Mouse (Mus musculus) MEL (cell line): ENCODE results near the gene Gpatch1.

Source experiments
- CHD2 ChIP-seq: IDR thresholded peaks from 2 replicates; pipeline ENCODE4 v1.6.1; 2011; ENCODE audit warnings: low read length, improper control_type of control experiment
- CTCF ChIP-seq, 3 experiments: IDR thresholded peaks in 2 of 3; conservative IDR thresholded peaks in 1 of 3; 2 replicates each; pipeline ENCODE4 v1.5.1; 2011 to 2012; ENCODE audit warnings: low read length in 3 of 3, low read depth in 2 of 3, mild to moderate bottlenecking in 2 of 3, improper control_type of control experiment in 1 of 3, inconsistent platforms in 1 of 3, mixed read lengths in 1 of 3, moderate library complexity in 1 of 3; ENCODE audit not compliant: control insufficient read depth in 1 of 3, insufficient read depth in 1 of 3, poor library complexity in 1 of 3, severe bottlenecking in 1 of 3
- ETS1 ChIP-seq: IDR thresholded peaks from 2 replicates; pipeline ENCODE4 v1.6.1; 2012; ENCODE audit warnings: low read depth, mild to moderate bottlenecking, inconsistent platforms, low read length, improper control_type of control experiment, moderate library complexity
- GABPA ChIP-seq: IDR thresholded peaks from 2 replicates; pipeline ENCODE4 v1.6.1; 2012; ENCODE audit warnings: low read depth, mild to moderate bottlenecking, inconsistent platforms, low read length, improper control_type of control experiment, moderate library complexity
- GATA1 ChIP-seq: IDR thresholded peaks from 2 replicates; pipeline ENCODE4 v1.6.1; 2011; ENCODE audit warnings: low read depth, low read length, improper control_type of control experiment
- HCFC1 ChIP-seq: IDR thresholded peaks from 2 replicates; pipeline ENCODE4 v1.6.1; 2012; ENCODE audit warnings: low read depth, mild to moderate bottlenecking, inconsistent platforms, low read length, improper control_type of control experiment, moderate library complexity
- JUND ChIP-seq: IDR thresholded peaks from 2 replicates; pipeline ENCODE4 v1.6.1; 2011; ENCODE audit warnings: low read depth, mild to moderate bottlenecking, improper control_type of control experiment, low read length
- MYC ChIP-seq: IDR thresholded peaks from 2 replicates; pipeline ENCODE4 v1.6.1; 2011; ENCODE audit warnings: low read depth, mild to moderate bottlenecking, low read length, improper control_type of control experiment, moderate library complexity
- NRF1 ChIP-seq: IDR thresholded peaks from 2 replicates; pipeline ENCODE4 v1.6.1; 2014; ENCODE audit warnings: low read depth, mild to moderate bottlenecking, inconsistent platforms, low read length, improper control_type of control experiment, moderate library complexity; ENCODE audit not compliant: poor library complexity, insufficient read depth, severe bottlenecking
- POLR2A ChIP-seq, 2 experiments: IDR thresholded peaks; 2 replicates each; pipeline ENCODE4 v1.6.1; 2011 to 2012; ENCODE audit warnings: low read length in 2 of 2, mild to moderate bottlenecking in 2 of 2, control low read depth in 1 of 2, improper control_type of control experiment in 1 of 2, low read depth in 1 of 2, moderate library complexity in 1 of 2; ENCODE audit not compliant: control insufficient read depth in 1 of 2, insufficient read depth in 1 of 2, poor library complexity in 1 of 2
- POLR2AphosphoS2 ChIP-seq: IDR thresholded peaks from 2 replicates; pipeline ENCODE4 v1.6.1; 2011; ENCODE audit warnings: low read length, improper control_type of control experiment
- TAL1 ChIP-seq: IDR thresholded peaks from 2 replicates; pipeline ENCODE4 v1.6.1; 2012; ENCODE audit warnings: mild to moderate bottlenecking, inconsistent platforms, low read length, moderate library complexity, mixed read lengths
- ZC3H11A ChIP-seq: IDR thresholded peaks from 2 replicates; pipeline ENCODE4 v1.6.1; 2012; ENCODE audit warnings: low read depth, mild to moderate bottlenecking, inconsistent platforms, low read length, improper control_type of control experiment
- ZNF384 ChIP-seq: IDR thresholded peaks from 2 replicates; pipeline ENCODE4 v1.6.1; 2012; ENCODE audit warnings: low read depth, mild to moderate bottlenecking, inconsistent platforms, low read length, improper control_type of control experiment

- TF ChIP-seq CTCF (IDR thresholded peaks at IDR 0.05 in 2 of 3, conservative IDR thresholded peaks at IDR 0.05 in 1 of 3; ENCODE audit: control insufficient read depth in 1 of 3, insufficient read depth in 1 of 3, low read depth in 2 of 3, low read length in 3 of 3, poor library complexity in 1 of 3, severe bottlenecking in 1 of 3) = no peak
- TF ChIP-seq HCFC1 = no peak
- TF ChIP-seq JUND = no peak
- no peak for TF ChIP-seq POLR2A (IDR thresholded peaks at IDR 0.05; ENCODE audit: control insufficient read depth in 1 of 2, insufficient read depth in 1 of 2, low read depth in 1 of 2, low read length in 2 of 2, poor library complexity in 1 of 2)
- no peak for TF ChIP-seq ZNF384
- no peak for TF ChIP-seq GATA1
- no peak for TF ChIP-seq MYC
- TF ChIP-seq CHD2 = no peak
- no peak for TF ChIP-seq ETS1
- no peak for TF ChIP-seq POLR2AphosphoS2
- no peak for TF ChIP-seq GABPA
- no peak for TF ChIP-seq ZC3H11A
- TF ChIP-seq NRF1 = no peak
- TF ChIP-seq TAL1 = no peak
Measured at GRCm38 (mm10) chr7:35349022-35349421, 30.8 kb upstream of the Gpatch1 start.
